Mouse (Mus musculus) c-Kit-positive CD71-negative TER-119-negative erythroid progenitor cells, embryonic 14.5 days (primary cell): ENCODE data around the gene Selenow.
"Not testable (repeated sequence)": the region's sequence is repeated elsewhere in the genome, so short reads cannot be mapped to it uniquely, and the experiment has no call there.

Experiments used
- DNase-seq: peaks from one replicate; pipeline ENCODE4 v3.0.0-alpha.2; 2013; ENCODE audit warnings: low read depth

The Selenow gene

DNA sequence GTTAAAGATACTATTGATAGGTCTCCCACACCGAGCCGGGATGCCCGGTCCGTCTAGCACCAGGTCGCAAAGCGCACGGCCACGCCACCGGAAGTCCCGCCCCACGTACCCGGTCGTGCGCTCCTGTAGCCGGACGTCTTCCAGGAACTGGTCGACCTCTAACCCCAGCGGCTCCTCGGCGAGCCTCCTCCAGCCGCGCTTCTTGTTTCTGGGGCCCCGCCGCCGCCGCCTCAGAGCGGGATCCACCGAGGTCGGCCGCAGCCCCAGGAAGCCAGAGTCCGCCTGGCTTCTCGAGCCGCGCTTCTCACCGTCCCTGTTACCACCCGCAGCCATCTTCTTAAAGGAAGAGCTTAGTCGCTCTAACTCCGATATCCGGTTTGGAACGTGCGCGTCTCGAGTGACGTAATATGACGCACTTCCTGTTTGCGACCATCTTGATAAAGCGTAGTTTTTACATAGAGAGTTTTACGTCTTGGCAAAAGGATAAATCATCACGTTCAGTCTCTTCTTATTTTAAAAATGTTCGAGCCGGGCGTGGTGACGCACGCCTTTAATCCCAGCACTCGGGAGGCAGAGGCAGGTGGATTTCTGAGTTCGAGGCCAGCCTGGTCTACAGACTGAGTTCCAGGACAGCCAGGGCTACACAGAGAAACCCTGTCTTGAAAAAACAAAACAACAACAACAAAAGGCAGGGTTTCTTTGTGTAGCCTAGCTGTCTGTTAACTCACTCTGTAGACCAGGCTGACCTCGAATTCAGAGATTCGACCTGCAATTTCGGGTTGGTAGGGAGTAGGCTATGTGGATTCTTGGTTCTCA is 23.7 kb upstream of the Selenow start, which contains the start of gene Nop53:
TSS of gene Nop53 (minus strand) at position 354 of the 816 bp plus-strand sequence.
- DNase-seq, result peak; percentile 98

DNA sequence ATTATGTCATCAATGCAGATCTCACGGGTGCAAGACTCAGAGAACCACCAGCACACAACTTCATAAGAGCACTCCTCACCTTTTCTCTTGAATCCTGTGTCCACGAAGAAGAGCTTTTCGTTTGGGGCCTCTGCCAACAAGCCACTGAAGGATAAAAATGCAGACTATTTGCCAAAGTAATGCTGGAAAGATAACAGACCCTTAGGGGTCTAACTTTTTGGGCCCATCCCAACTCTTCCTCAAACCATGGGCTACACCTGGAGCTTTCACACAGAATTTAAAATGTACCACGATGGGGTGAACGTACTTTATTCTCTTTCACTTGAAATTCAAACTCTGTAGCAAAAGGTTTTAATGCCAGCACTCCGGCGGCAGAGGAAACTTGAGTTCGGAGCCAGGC is 23.0 kb upstream of the Selenow start:
- DNase-seq, result no peak

GRCm38 (mm10) chr7:15944311-15944710 is 22.1 kb upstream of the Selenow start:
- no peak for DNase-seq

DNA sequence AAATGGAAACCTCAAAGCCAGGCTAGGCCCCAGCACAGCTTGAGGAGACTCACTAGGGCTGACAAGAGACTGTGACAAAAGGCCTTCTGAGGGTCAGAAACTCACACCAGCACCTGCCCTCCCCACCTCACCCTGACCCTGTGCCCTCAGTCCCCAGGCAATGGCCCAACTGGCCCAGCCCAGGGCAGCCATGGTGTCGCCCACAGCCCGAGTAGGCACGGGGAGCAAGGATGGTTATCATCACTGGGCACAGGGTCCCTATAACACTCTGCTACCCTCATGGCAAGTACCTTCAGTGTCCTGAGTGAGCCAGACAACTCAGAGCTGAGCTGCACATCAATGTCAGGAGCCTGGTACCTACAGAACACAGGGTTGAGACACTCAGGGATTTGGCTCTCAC is 16.4 kb upstream of the Selenow start:
- no peak for DNase-seq

DNA sequence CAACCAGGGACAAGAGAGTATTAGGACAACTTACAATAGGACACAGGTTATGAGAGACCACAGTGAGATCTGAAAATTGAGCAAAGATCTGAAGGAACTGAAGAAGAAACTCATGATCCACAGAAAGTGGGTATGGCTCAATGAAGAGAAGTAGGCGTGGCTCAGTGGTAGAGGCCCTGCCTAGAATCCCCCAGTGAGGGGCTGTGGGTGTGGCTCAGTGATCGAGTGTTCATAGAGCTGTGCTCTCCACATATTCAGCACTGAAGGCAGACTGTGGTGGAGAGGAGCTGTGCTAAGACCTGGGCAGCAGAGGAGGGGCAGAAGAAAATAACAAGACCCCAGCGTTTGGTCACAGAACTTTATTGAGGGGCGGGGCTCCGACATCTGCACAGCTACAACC is 15.3 kb upstream of the Selenow start:
- no peak for DNase-seq

DNA sequence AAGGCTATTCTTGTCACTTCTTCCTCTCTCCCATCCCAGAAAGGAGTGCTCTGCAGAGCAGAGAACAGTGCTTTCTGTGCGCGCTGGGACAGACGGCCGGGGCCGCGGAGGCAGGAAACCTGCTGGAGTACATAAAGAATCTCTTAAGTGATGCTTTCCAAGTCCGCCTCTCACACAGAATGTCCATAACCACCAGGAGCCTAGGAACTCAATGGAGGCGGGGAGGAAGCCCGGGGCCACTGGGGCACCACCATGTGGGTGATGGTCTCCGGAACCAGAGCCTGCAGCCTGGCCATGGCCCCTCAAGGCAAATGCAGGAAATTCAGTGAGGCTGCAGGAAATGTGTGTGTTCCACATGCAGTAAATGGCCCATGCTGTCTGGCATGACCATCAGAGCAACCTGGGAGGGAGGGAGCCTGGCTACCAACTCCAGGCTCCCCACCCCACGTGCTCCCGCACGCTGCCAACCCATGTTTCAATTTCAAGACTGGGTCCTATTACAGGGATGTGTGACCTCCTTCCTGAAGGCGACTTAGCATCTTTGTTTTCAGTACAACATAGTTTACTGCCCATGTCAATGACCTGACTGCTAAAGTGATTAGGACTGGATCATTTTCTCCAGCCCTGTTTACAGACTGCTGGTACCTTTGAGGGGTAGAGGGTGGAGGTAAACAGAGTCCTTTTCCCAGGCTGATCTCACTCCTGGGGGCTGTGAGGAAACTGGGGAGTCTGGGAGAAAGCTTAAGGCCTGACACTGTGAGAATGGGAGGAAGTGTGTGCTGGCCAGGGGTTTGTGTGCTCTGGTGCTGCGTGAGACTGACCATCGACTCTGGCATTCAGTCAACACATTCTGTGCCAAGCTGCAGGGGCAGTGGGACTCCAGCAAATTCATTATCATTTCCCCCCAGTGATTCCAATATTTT is 11.5 kb upstream of the Selenow start:
- DNase-seq, result no peak

GRCm38 (mm10) chr7:15931635-15932034 is 9.4 kb upstream of the Selenow start:
- no peak for DNase-seq

DNA sequence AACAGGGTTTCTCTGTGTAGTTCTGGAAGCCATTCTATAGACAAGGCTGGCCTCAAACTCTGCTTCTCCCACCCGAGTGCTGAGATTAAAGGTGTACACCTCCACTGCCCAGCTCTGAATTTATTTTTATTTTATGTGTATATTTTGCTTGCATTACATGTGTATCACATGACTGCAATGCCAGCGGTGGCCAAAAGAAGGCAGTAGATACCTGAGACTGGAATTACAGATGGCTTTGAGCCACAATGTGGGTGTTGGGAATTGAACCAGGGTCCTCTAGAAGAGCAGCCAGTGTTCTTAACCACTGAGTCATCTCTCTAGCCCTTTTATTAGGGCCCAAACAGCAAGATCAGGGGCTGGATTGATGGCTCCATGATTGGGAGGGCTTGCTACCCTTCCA is 8.3 kb upstream of the Selenow start:
- DNase-seq, result no peak

- peak; percentile 60 for DNase-seq
Measured at GRCm38 (mm10) chr7:15929910-15930309, 7.7 kb upstream of the Selenow start.

DNA sequence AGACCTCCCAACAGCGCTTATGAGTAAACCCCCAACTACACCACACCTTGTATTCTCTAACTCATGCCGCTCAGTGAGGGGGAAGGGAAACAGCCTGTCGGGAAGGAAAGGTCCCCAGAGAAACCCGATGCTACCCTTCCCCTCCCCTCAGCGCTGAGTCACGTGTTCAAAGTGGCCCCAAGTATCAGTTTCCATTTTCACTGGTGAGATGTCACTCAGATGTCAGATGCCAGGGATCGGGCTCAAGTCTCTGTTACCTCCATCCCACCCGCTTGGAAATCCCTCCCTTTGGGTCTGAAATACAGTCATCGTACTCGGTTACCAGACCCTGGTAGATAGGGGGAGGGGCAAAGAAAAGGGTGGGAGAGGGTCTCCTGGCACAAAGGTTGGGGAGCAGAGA is 406 bp downstream of the Selenow start:
- DNase-seq, result no peak

DNA sequence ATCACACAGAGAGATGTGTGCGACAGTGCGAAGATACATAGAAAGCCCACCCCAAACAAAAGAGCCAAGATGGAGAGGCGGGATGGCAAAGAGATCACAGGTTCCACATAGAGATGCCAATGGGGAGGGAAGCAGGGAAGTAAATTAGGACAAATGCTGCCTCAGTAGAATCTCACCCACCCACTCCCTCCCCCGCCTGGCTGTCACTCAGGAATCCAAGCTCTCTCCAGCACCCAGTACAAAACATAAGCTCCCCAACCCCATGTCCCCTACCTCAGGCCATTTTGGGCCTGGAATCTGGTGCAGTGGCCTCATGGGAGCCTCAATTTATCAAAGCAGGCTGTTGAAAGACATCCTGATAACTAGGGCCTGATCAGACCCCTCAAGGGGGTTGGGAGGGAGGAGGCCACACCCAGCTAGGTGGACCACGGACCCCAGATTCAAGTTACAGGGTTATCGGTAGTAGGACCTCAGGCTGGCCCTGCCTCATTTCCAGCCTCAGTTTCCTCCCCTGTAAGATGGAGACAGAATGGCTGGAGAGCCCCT is 1.5 kb downstream of the Selenow start:
- no peak for DNase-seq

DNA sequence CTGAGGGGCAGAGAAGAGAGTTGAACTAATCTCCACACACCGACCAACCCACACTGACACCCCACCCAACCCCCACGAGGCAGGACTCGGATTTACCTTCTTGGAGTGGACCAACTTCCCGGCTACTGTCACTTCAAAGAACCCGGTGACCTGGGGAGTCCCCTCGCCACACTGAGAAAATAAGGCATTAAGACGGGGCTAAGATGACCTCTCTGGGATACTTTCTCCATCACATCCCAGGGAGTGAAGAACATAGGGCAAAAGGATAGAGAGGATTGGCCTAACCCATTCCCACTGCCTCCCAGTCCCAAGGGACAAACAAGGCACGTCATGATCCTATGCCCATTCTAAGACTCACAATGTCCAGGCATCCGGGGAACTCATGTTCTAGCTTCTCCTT is 2.3 kb downstream of the Selenow start:
- no peak for DNase-seq

- no peak for DNase-seq
Measured at GRCm38 (mm10) chr7:15918371-15918770, 3.8 kb downstream of the Selenow start.

DNA sequence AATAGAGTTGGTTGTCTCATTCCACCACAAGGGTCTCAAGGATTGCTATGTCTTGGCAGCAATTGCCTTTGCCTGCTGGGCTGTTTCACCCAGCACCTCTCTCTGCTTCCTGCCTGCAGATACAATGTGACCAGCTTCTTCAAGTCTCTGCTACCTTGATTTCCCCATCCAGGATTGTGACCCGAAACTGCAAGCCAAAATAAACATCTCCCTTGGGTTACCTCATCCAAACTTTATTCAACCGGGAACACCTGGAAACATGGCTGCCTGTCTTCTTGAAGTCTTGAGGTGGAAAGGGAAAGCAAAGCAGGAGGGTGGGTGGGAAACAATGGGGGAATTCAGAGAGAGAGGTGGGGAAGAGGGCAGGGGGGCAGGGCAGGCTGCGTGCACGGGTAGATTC is 5.2 kb downstream of the Selenow start:
- DNase-seq, result no peak

DNA sequence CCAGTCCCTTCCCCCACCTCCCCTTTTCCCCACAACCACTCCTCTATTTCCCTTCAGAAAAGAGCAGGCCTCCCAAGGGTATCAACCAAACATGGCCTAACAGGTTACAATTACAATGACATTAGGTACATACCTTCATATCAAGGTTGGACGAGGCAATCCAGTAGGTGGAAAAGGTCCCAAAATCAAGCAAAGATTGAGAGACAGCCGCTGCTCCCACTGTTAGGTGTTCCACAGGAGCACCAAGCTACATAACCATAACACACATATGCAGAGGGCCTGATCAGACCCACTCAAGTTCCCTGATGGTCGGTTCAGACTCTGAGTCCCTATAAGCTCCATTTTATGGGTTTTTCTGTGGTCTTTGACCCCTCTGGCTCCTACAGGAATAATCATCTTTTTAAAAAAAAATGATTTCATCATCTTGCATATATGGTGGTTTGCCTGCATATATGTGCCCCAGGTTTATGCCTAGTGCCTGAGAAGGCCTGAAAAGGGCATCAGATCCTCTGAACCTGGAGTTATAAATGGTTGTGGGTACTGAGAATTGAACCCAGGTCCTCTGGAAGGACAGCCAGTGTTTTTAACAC is 6.0 kb downstream of the Selenow start:
- DNase-seq, result no peak

GRCm38 (mm10) chr7:15915695-15916094 is 6.5 kb downstream of the Selenow start:
- DNase-seq, result not testable (repeated sequence)

DNA sequence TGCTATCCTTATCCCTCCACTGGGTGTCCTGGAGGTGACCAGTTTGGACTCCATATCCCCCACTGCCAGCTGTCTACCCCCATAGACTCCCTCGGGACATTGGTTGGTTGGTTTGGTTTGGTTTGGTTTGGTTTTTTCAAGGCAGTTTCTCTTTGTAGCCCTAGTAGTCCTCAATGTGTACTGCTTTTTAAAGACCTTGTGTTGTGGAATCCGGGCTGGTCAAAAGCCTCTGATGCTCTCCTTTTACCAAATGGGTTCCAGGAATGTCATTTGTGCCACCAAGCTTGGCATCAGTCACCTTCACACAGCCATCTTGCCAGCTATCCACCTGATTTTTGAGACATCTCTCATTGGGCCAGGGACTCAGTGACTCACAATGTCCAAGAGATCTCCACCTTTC is 7.5 kb downstream of the Selenow start:
- DNase-seq, result no peak

DNA sequence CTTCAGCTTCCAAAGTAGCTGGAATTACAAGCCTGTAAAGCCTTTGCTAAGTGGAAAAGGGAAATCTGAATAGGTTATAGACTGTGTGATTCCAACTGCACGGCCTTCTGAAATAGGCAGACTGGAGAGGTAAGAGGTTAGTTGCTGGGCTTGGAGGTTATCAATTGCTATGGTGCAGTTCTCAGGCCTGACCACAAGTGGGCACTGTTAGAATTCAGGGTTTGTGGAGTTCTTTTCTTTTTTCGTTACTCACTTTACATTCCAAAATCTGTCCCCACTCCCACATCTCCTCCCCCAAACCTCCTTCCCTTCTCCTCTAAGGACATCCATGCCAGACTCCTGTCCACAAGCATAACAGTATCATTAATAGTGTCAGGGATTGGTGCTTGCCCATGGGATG is 8.0 kb downstream of the Selenow start:
- DNase-seq, result peak; percentile 48

- DNase-seq, result peak; percentile 75
Measured at GRCm38 (mm10) chr7:15912183-15912582, 10.0 kb downstream of the Selenow start.

DNA sequence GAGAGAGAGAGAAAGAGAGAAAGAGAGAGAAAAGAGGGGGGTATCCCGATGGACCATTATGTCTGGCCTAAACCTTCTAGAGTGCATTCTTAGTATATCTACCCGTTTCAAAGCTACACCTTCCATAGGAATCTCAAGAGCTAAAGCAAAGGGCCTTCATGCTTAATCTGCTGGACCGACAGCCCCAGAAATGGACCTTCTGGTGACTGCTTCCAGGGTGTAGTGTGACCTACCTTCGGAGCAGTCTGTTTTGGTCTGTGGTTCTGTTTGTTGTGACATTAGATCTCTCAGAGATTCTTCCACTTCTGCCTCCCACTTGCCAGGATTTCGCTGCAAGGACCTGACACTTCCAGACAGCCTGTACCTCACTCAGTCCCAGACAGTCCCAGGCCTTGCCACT is 11.7 kb downstream of the Selenow start:
- DNase-seq, result no peak

DNA sequence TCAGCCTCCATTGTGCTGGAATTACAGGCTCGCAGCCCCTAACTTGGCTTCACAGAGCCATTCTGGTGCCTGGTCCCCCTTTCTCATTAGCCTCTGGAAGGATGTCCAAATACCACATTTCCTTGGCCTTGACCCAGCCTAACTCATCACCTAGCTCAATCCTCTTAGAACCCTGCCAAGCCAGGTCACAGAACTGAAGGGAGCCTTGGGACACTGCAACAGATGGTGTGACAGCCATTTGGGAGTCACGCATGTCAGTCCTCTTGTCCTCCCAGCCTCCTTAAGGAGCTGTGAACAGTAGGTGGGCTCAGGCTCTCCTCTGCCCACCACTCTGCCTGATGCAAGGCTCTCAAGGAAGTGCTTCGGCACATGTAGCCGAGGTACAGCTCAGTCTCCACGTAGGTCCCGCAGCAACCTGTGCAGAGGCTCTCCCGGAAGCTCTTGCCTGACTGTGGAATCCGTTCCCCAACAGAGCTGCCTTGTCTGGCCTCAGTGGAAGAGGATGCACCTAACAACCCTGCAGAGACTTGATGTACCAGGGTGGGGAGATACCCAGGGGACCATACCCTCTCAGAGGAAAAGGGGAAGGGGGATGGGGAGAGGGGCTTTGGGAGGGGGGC is 14.1 kb downstream of the Selenow start:
- no peak for DNase-seq

DNA sequence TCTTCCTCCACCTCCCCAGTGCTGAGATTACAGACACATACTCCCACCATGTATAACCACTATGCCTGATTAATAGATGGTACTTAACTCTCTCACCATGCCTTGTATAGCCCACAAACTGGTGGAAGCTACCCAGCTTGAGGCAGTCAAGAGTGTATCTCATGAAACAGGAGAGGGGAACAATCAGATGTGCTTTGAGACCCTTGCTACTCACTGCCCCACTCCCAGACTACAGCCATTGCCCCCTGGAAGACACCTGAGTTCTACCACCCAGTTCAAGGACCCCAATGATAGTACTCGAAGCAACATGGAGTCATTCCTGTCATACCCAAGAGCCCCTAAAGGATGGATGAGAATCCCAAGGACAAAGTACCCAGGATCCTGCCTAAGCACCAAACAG is 15.6 kb downstream of the Selenow start:
- DNase-seq, result no peak
